Mouse (Mus musculus) stomach, postnatal 0 days (tissue): ENCODE measurements around the gene Eftud2.

Experiments used
- CTCF ChIP-seq: IDR thresholded peaks from 2 replicates; pipeline ENCODE4 v1.5.1; 2016; ENCODE audit warnings: antibody characterized with exemption, low read depth, mild to moderate bottlenecking, moderate library complexity
- EP300 ChIP-seq: optimal IDR thresholded peaks from 2 replicates; pipeline ENCODE3; 2016; ENCODE audit warnings: antibody characterized with exemption

DNA sequence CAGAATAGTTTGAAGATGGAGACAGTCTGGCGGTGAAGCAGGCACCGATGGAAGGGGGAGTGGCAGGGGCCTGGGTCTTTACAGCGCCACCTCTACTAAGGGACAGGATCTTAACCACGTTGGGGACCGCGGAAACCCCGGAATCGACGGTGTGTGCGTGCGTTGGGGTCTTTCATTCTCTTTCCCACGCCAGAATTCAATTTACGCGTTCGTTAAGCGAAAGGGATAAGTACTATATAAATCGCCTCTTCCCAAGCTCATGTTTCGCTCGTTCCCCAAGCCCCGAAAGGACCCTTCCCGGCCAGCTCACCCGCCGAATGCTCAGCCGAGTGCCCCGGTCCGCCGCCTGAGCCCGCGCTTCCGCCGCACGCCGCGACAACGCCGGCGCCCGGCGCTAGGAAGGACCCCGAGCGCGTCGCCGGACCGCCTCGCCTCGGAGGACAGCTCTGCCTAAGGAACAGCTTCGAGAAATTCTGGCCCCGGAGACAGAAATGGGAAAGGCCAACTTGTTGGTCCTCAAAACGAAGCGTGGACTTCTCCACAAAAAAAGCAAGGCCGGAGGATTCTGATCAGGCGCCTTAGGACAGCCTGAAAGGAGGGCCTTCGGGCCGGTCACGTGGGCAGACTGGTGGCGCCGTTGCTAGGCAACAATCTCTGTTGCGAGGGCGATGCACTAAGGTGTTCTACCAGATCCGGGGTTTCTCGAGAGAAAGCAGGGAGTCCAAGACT, at the start of gene Eftud2, which contains the start of gene Ccdc103:
- no peak for TF ChIP-seq CTCF
- peak; percentile 96 for TF ChIP-seq EP300
